ENCODE assay signal across 9 mouse cellular contexts in the genomic region with DNA sequence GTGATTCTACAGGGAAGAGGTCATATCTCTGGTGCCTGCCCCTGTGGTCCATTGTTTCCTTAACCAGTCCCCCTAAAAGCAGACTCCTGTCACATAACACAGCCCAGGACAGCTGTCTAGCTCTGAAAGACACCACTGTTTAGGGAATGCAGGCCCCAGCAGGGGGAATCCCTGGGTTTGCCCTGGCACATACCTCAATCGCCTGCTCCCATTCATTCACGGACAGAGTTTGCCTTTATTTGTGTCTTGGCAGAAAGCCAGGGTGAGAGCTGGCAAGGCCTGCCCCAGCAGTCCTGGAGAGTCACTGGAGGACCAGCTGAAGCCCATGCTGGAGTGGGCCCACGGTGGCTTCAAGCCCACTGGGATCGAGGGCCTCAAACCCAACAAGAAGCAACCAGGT. TPM values are rescaled to one million over a fixed set of nuclear protein-coding genes. Genes with fewer than 3 reads are reported as not detected.
DNase-seq lines count a peak whose midpoint lies in the region; ATAC-seq and TF ChIP-seq lines count a peak whose summit lies in the region.
"Had no signal": no experiment of that assay in that cellular context is flagged by ENCODE, and none has a peak within 500 bp of the region (broad histone marks: within the 10 kb centered on the region; RNA-seq: fewer than 3 reads in every experiment).

No protein-coding gene starts in this region.

- no peaks in the 10 kb centered on the region for H3K9me3 ChIP-seq in embryonic facial prominence, embryonic 10.5 days
- no peaks in the 10 kb centered on the region for H3K9me3 ChIP-seq in heart, embryonic 11.5 days (replicated peaks; ENCODE audit: control insufficient read depth, low read length)
- no peaks in the 10 kb centered on the region for H3K9me3 ChIP-seq in liver, postnatal 0 days (ENCODE audit: low read length)

- ATAC-seq in heart, embryonic 11.5 days (replicated peaks; ENCODE audit: insufficient number of reproducible peaks, low FRiP score, low TSS enrichment) = peak; percentile 61
- peak; percentile 35 for ATAC-seq in liver, postnatal 0 days
- ATAC-seq in granulocyte monocyte progenitor cell, adult 5-6 weeks (replicated peaks; ENCODE audit: poor library complexity, severe bottlenecking) = no peak

- 46% methylated on average over 4 of the region's 4 CpGs for WGBS in embryonic facial prominence, embryonic 10.5 days
- WGBS in heart, embryonic 11.5 days (ENCODE audit: insufficient replicate concordance) = 37% methylated on average over 4 of the region's 4 CpGs
- 53% methylated on average over 4 of the region's 4 CpGs for WGBS in liver, postnatal 0 days (ENCODE audit: insufficient replicate concordance)

- peak; percentile 45 for DNase-seq in gastrocnemius, postnatal 10 days
- DNase-seq in gastrocnemius, adult 8-10 months (ENCODE audit: low spot score in 2 of 2) = no peak
- peak; percentile 13 for DNase-seq in embryonic facial prominence, embryonic 10.5 days (ENCODE audit: low spot score)
- DNase-seq in layer of hippocampus, adult 11-12 months (ENCODE audit: low spot score) = peak; percentile 77
- peak; percentile 52 for DNase-seq in liver, postnatal 0 days
- DNase-seq in ovary, postnatal 14 days (ENCODE audit: low spot score) = peak; percentile 13

- no peak overlapping the region for H3K9ac ChIP-seq in heart, embryonic 11.5 days (ENCODE audit: low read depth, low read length)
- no peak overlapping the region for H3K9ac ChIP-seq in liver, postnatal 0 days (replicated peaks)

- no peak overlapping the region for H3K4me2 ChIP-seq in heart, embryonic 11.5 days
- H3K4me2 ChIP-seq in liver, postnatal 0 days (ENCODE audit: low read depth, low read length) = no peak overlapping the region; the same call in 1 of the 2 replicates

- TF ChIP-seq EP300 in liver, postnatal 0 days (IDR thresholded peaks at IDR 0.05; ENCODE audit: low read depth) = no peak; the same call in 1 of the 2 replicates

- H3K36me3 ChIP-seq in embryonic facial prominence, embryonic 10.5 days (replicated peaks) = no peaks in the 10 kb centered on the region
- no peaks in the 10 kb centered on the region for H3K36me3 ChIP-seq in heart, embryonic 11.5 days (ENCODE audit: control insufficient read depth, insufficient read depth, low read length)
- H3K36me3 ChIP-seq in liver, postnatal 0 days (replicated peaks; ENCODE audit: insufficient read depth, low read length) = no peaks in the 10 kb centered on the region

- H3K27ac ChIP-seq in embryonic facial prominence, embryonic 10.5 days (replicated peaks) = peak overlapping the region; percentile 54; the same call in 1 of the 2 replicates
- H3K27ac ChIP-seq in heart, embryonic 11.5 days (ENCODE audit: low read depth, low read length) = peak overlapping the region; percentile 54
- H3K27ac ChIP-seq in liver, postnatal 0 days (ENCODE audit: low read depth) = 0 out of 2 replicates have a peak overlapping the region, but pooled peaks have one; percentile 4

- peaks cover 10% of the 10 kb centered on the region for H3K4me1 ChIP-seq in embryonic facial prominence, embryonic 10.5 days
- peaks cover 17% of the 10 kb centered on the region for H3K4me1 ChIP-seq in heart, embryonic 11.5 days (ENCODE audit: control insufficient read depth, insufficient read depth, low read length)
- peaks cover 9% of the 10 kb centered on the region for H3K4me1 ChIP-seq in liver, postnatal 0 days (ENCODE audit: insufficient read depth)

- H3K27me3 ChIP-seq in embryonic facial prominence, embryonic 10.5 days (replicated peaks; ENCODE audit: low read depth, poor library complexity, severe bottlenecking) = no peaks in the 10 kb centered on the region
- no peaks in the 10 kb centered on the region for H3K27me3 ChIP-seq in heart, embryonic 11.5 days (ENCODE audit: control insufficient read depth, insufficient read depth, low read length)
- H3K27me3 ChIP-seq in liver, postnatal 0 days (ENCODE audit: insufficient read depth, low read length) = no peaks in the 10 kb centered on the region

- TF ChIP-seq CTCF in liver, postnatal 0 days (IDR thresholded peaks at IDR 0.05; ENCODE audit: low read depth) = no peak

- no peak overlapping the region for H3K4me3 ChIP-seq in embryonic facial prominence, embryonic 10.5 days
- no peak overlapping the region for H3K4me3 ChIP-seq in heart, embryonic 11.5 days (ENCODE audit: low read depth, low read length)
- no peak overlapping the region for H3K4me3 ChIP-seq in liver, postnatal 0 days (ENCODE audit: low read depth, low read length)

RNA-seq across cellular contexts. Expression of a gene that starts 16.8 kb away (rescaled TPM):
- not detected for total RNA-seq in gastrocnemius, postnatal 10 days (2021)
- not detected for total RNA-seq in gastrocnemius, adult 8-10 months (2022)
- not detected in 2 replicates for polyA plus RNA-seq in embryonic facial prominence, embryonic 10.5 days (2016; fragmentation: Nextera tagmentation; extraction: Ambion mirVana)
- polyA plus RNA-seq in heart, embryonic 11.5 days (2014; fragmentation: Nextera tagmentation; extraction: Ambion mirVana) = not detected in 2 replicates
- polyA plus RNA-seq in liver, postnatal 0 days (2015; fragmentation: Nextera tagmentation; extraction: Ambion mirVana) = 0.19 and 0.46 TPM in 2 replicates
- 0.28 TPM in 1 of 2 replicates, not detected in the other for total RNA-seq in granulocyte monocyte progenitor cell, adult 5-6 weeks (2014; fragmentation: Nextera tagmentation)
- total RNA-seq in granulocyte monocyte progenitor cell, adult 5-6 weeks (2017) = not detected in 2 replicates
- polyA plus RNA-seq: small intestine, adult 2 months had no signal

RNA-seq across cellular contexts. Expression of a gene that starts 27.8 kb away (rescaled TPM):
- 10 to 100 TPM; 77.6 to 87.5 TPM for total RNA-seq in gastrocnemius, postnatal 10 days (2021)
- 10 to 100 TPM; 31.9 to 41.1 (median 32.4) TPM for total RNA-seq in gastrocnemius, adult 8-10 months (2022)
- polyA plus RNA-seq in embryonic facial prominence, embryonic 10.5 days (2016; fragmentation: Nextera tagmentation; extraction: Ambion mirVana) = 306 and 312 TPM in 2 replicates
- 271 and 300 TPM in 2 replicates for polyA plus RNA-seq in heart, embryonic 11.5 days (2014; fragmentation: Nextera tagmentation; extraction: Ambion mirVana)
- polyA plus RNA-seq in liver, postnatal 0 days (2015; fragmentation: Nextera tagmentation; extraction: Ambion mirVana) = 79.0 and 79.2 TPM in 2 replicates
- total RNA-seq in granulocyte monocyte progenitor cell, adult 5-6 weeks (2014; fragmentation: Nextera tagmentation) = 84.8 and 88.9 TPM in 2 replicates
- total RNA-seq in granulocyte monocyte progenitor cell, adult 5-6 weeks (2017) = 218 and 268 TPM in 2 replicates

Comparison
In these comparisons a context has a peak if more than half of its experiments do, and no peak if none do; other contexts are left out.
1. DNase-seq: peak in gastrocnemius, postnatal 10 days (single experiment), embryonic facial prominence, embryonic 10.5 days (single experiment), layer of hippocampus, adult 11-12 months (single experiment), liver, postnatal 0 days (single experiment) and ovary, postnatal 14 days (single experiment); none in gastrocnemius, adult 8-10 months (0 of 2).
2. H3K27ac ChIP-seq: peak in every context shown above with its lines; median percentile 54 in embryonic facial prominence, embryonic 10.5 days; 54 in heart, embryonic 11.5 days; 4 in liver, postnatal 0 days.